Mouse (Mus musculus) erythroblast, embryonic 14.5 days (primary cell): Measurements from ENCODE around the gene Atp6ap1l. TPM values are rescaled to one million over a fixed set of nuclear protein-coding genes. Genes with fewer than 3 reads are reported as not detected.
A peak's percentile ranks its signal among the peaks of the same experiment; 100 is the strongest.

Experiments
- H3K27me3 ChIP-seq: 2 replicates; pipeline ENCODE4 v1.6.1; 2012; ENCODE audit warnings: inconsistent platforms; ENCODE audit not compliant: control insufficient read depth
- H3K36me3 ChIP-seq: 2 replicates; pipeline ENCODE4 v1.6.1; 2012; ENCODE audit warnings: mild to moderate bottlenecking, inconsistent platforms; ENCODE audit not compliant: control insufficient read depth
- H3K4me1 ChIP-seq: 2 replicates; pipeline ENCODE4 v1.6.1; 2012; ENCODE audit warnings: inconsistent platforms; ENCODE audit not compliant: control insufficient read depth
- H3K4me3 ChIP-seq: replicated peaks from 2 replicates; pipeline ENCODE3; 2012; ENCODE audit warnings: moderate library complexity, mild to moderate bottlenecking, inconsistent platforms
- H3K9me3 ChIP-seq: 2 replicates; pipeline ENCODE4 v1.6.1; 2012; ENCODE audit warnings: low read length, inconsistent platforms, mixed read lengths; ENCODE audit not compliant: control insufficient read depth
- GATA1 ChIP-seq: IDR thresholded peaks from 2 replicates; pipeline ENCODE4 v1.6.1; 2012; ENCODE audit warnings: low read length, inconsistent platforms, mixed read lengths
- TAL1 ChIP-seq: IDR thresholded peaks from 3 replicates; pipeline ENCODE4 v1.6.1; 2012; ENCODE audit warnings: low read length, inconsistent platforms, mixed read lengths
- polyA plus RNA-seq: library from polyadenylated mRNA; stranded (reverse); fragments of >175 nt; gene quantifications from 2 replicates; pipeline ENCODE4 v1.2.3, GENCODE M21; 2012

Atp6ap1l gene
- polyA plus RNA-seq, 1 experiment: not detected

- Histone ChIP-seq H3K9me3 (no peaks in the 10 kb centered on the region), H3K4me3 (no peak overlapping the region), H3K4me1 (no peaks in the 10 kb centered on the region), H3K27me3 (no peaks in the 10 kb centered on the region), H3K36me3 (no peaks in the 10 kb centered on the region)
- TF ChIP-seq GATA1 (no peak), TAL1 (no peak)
These were observed 52.2 kb downstream of the Atp6ap1l start for GRCm38 (mm10) chr13:90852727-90853630.

DNA sequence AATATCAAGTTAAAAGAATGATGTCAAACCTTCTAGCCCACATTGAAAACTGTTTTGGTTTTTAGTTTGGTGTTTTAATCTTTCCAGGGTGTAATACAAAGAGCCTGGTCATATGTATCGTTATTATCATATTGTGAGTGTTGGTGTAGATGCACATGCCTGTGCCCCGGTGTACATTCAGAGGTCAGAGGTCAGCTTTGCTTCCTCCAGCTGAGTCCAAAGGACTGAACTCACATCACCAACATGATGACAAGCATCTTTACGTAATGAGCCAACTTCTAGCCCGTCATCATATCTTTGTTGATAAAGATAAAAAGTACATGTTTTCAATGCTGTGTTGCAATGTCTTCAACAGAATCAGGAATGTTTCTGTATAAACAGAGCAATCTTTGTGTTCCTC lies 53.4 kb downstream of the Atp6ap1l start:
- Histone ChIP-seq H3K4me1 (peaks cover 2% of the 10 kb centered on the region; the same call in 1 of the 2 replicates), H3K27me3 (no peaks in the 10 kb centered on the region), H3K36me3 (no peaks in the 10 kb centered on the region), H3K4me3 (no peak overlapping the region), H3K9me3 (no peaks in the 10 kb centered on the region)
- no peak for TF ChIP-seq TAL1
- no peak for TF ChIP-seq GATA1

- Histone ChIP-seq H3K9me3 (no peaks in the 10 kb centered on the region), H3K4me3 (no peak overlapping the region), H3K27me3 (no peaks in the 10 kb centered on the region), H3K4me1 (peaks cover 32% of the 10 kb centered on the region), H3K36me3 (no peaks in the 10 kb centered on the region)
- peak; percentile 49; the same call in 2 of the 3 replicates for TF ChIP-seq TAL1
- peak; percentile 60 for TF ChIP-seq GATA1
These were observed 61.0 kb downstream of the Atp6ap1l start for GRCm38 (mm10) chr13:90844191-90844590.

DNA sequence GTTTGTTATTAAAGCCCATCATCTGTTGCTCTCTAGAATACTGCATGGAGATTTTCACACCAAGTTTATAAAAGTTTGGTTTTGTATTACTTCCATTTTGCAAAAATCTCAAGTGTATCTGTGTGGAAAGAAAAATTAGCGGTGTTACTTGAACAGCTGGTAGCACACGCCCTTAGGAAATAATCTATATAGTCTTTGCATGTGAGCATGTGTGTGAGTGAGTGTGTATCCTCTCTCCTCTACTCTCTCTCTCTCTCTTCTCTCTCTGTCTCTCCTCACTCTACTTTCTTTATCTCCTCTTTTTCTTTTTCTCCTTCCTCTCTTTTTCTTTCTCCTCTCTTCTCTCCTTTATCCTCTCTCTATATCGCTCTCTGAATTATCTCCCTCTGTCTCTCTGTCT lies 61.7 kb downstream of the Atp6ap1l start:
- no peaks in the 10 kb centered on the region for H3K9me3 ChIP-seq
- H3K36me3 ChIP-seq: no peaks in the 10 kb centered on the region
- H3K27me3 ChIP-seq: no peaks in the 10 kb centered on the region
- H3K4me3 ChIP-seq: no peak overlapping the region
- H3K4me1 ChIP-seq: peaks cover 32% of the 10 kb centered on the region
- TF ChIP-seq GATA1 (no peak), TAL1 (no peak)

DNA sequence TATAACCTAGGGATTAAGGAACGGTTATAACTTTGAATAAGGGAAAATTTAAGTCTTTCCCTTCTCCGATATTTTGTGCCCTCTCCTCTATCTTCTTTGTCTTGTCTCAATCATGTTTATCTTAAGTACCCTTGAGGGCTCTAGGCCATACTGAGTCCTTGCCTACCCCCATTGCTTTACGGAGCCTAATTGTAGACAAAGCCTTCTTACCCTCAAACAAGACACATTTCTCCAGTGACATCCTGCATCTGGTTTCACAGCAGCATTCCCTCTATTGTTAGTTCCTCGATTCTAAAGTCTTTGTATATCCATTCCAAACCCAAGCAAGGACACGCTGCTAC lies 64.0 kb downstream of the Atp6ap1l start:
- Histone ChIP-seq H3K27me3 (no peaks in the 10 kb centered on the region), H3K4me3 (no peak overlapping the region), H3K4me1 (peaks cover 30% of the 10 kb centered on the region), H3K9me3 (no peaks in the 10 kb centered on the region), H3K36me3 (no peaks in the 10 kb centered on the region)
- no peak for TF ChIP-seq GATA1

DNA sequence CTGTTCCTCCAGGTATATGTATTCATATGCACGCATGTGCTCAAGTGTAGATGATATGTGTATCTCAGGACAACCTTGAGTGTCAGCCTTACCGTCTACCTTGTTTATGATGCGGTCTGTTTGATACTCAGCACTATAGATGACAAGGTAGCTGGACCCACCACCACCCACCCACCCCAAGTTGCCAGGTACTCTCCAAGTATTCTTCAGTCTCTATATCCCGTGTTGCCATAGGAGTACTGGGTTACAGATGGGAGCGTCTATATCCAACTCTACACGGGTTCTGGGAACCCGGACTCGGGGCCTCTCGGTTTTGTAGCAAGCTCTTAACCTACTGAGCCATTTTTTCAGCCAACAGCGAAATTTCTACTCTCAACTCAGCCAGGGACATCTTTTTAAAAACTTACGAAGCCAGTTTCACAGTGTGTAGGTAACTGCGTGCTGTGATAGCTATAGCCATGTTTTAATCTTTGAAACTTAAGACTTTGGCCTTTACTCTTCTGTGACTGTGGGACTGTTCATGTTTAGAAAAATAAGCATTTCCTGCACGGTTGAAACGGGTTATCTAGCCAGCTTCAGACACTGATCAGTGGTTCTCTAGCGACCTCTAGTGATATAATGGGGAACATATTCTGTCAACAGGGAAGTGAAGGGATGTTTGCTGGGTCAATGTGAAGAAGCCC lies 64.5 kb downstream of the Atp6ap1l start:
- Histone ChIP-seq H3K4me1 (peaks cover 30% of the 10 kb centered on the region), H3K36me3 (no peaks in the 10 kb centered on the region), H3K27me3 (no peaks in the 10 kb centered on the region), H3K4me3 (no peak overlapping the region), H3K9me3 (no peaks in the 10 kb centered on the region)
- TF ChIP-seq GATA1: no peak
- TF ChIP-seq TAL1: no peak

DNA sequence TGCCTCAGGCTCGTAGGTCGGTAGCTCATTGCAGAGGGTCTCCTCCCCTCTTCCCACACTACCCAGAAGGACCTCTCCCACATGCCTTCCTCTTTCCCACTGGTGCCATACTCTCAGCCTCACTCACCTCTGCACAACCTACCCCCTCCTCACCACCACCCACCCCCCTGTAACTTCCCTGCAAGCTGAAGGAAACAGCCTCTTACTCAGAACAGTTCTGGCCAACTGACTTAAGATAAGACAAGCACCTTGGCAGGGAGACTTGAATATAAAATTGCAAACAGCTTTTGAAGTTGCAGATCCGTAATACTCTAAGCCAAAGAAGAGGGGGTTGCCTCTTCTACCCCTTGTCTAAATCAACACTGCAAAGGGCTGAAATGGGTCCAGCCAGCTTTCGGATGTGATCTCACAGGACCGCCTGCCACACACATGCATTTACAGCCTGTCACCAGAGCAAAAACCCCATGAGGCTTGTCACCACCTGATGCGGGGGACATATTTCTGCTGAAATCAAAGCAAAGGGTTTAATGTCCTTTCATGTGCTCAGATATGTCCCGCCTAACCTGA lies 71.4 kb downstream of the Atp6ap1l start:
- Histone ChIP-seq H3K4me1 (no peaks in the 10 kb centered on the region), H3K27me3 (no peaks in the 10 kb centered on the region), H3K36me3 (no peaks in the 10 kb centered on the region), H3K9me3 (no peaks in the 10 kb centered on the region), H3K4me3 (no peak overlapping the region)
- TF ChIP-seq TAL1 (no peak), GATA1 (no peak)

Other genes with a start within 250 kb of the Atp6ap1l start
- gene Rps23, start 17.6 kb upstream of the Atp6ap1l start, polyA plus RNA-seq: 243 and 247 TPM in 2 replicates